Mouse (Mus musculus) heart, adult 2 months (tissue): ENCODE data around the gene Rpl27.

Experiments
- CTCF ChIP-seq: fragments of 200-600 bp; IDR thresholded peaks from 2 replicates; pipeline ENCODE4 v1.8.1; 2022; ENCODE audit warnings: antibody characterized with exemption, mild to moderate bottlenecking, moderate library complexity
- POLR2A ChIP-seq: fragments of 200-500 bp; IDR thresholded peaks from 2 replicates; pipeline ENCODE4 v1.6.1; 2011; ENCODE audit warnings: mild to moderate bottlenecking, low read depth, low read length, control low read depth; ENCODE audit not compliant: insufficient read depth

GRCm38 (mm10) chr11:101467477-101468262 lies 25.6 kb downstream of the Rpl27 start:
- TF ChIP-seq POLR2A = no peak
- peak; percentile 76 for TF ChIP-seq CTCF
